Mouse (Mus musculus) ES-E14 (cell line): ENCODE measurements around the gene Ebf4. TPM values are rescaled to one million over a fixed set of nuclear protein-coding genes. Genes with fewer than 3 reads are reported as not detected.
A peak's percentile ranks its signal among the peaks of the same experiment; 100 is the strongest.

Experiments
- DNase-seq: peaks from one replicate; pipeline ENCODE4 v3.0.0-alpha.2; 2013; ENCODE audit warnings: low read depth, low spot score
- H3K27ac ChIP-seq: 2 replicates; pipeline ENCODE4 v1.5.1; 2012; ENCODE audit warnings: low read depth, mild to moderate bottlenecking, low read length, moderate library complexity, mixed read lengths; ENCODE audit not compliant: poor library complexity, insufficient read depth, severe bottlenecking
- H3K36me3 ChIP-seq: 2 replicates; pipeline ENCODE4 v1.6.1; 2012; ENCODE audit warnings: mild to moderate bottlenecking, low read length, moderate library complexity, mixed read lengths; ENCODE audit not compliant: control insufficient read depth, poor library complexity, insufficient read depth, severe bottlenecking
- H3K4me1 ChIP-seq, 2 experiments: fragments of 150-350 bp in 1 of 2; sonication (generic) in 1 of 2; 2 replicates each; pipeline ENCODE4 v1.6.1; 2012; ENCODE audit warnings: low read length in 2 of 2, mild to moderate bottlenecking in 1 of 2, mixed read lengths in 1 of 2; ENCODE audit not compliant: control insufficient read depth in 2 of 2, insufficient read depth in 2 of 2, poor library complexity in 1 of 2
- H3K4me3 ChIP-seq, 2 experiments: fragments of 150-350 bp in 1 of 2; sonication (generic) in 1 of 2; 2 replicates each; pipeline ENCODE4 v1.5.1; 2012; ENCODE audit warnings: low read length in 2 of 2, low read depth in 1 of 2, mild to moderate bottlenecking in 1 of 2, mixed read lengths in 1 of 2; ENCODE audit not compliant: insufficient read depth in 1 of 2, poor library complexity in 1 of 2, severe bottlenecking in 1 of 2
- H3K9ac ChIP-seq: 2 replicates; pipeline ENCODE4 v1.6.1; 2012; ENCODE audit warnings: low read depth, mild to moderate bottlenecking, low read length, mixed read lengths; ENCODE audit not compliant: poor library complexity, insufficient read depth, severe bottlenecking
- H3K9me3 ChIP-seq: fragments of 150-350 bp; sonication (generic); 2 replicates; pipeline ENCODE4 v1.6.1; 2012; ENCODE audit warnings: low read depth, mild to moderate bottlenecking, low read length; ENCODE audit not compliant: control insufficient read depth, insufficient read depth
- CHD2 ChIP-seq: IDR thresholded peaks from 2 replicates; pipeline ENCODE4 v1.6.1; 2014; ENCODE audit warnings: mild to moderate bottlenecking, low read depth, low read length, inconsistent platforms
- HCFC1 ChIP-seq: IDR thresholded peaks from 2 replicates; pipeline ENCODE4 v1.6.1; 2012; ENCODE audit warnings: low read length, inconsistent platforms, borderline replicate concordance; ENCODE audit not compliant: insufficient read depth
- MAFK ChIP-seq: IDR thresholded peaks from 2 replicates; pipeline ENCODE4 v1.6.1; 2014; ENCODE audit warnings: mild to moderate bottlenecking, low read depth, low read length, inconsistent platforms; ENCODE audit not compliant: insufficient read depth
- ZC3H11A ChIP-seq: IDR thresholded peaks from 2 replicates; pipeline ENCODE4 v1.6.1; 2012; ENCODE audit warnings: low read depth, mild to moderate bottlenecking, inconsistent platforms, low read length, borderline replicate concordance
- ZNF384 ChIP-seq: IDR thresholded peaks from 2 replicates; pipeline ENCODE4 v1.6.1; 2012; ENCODE audit warnings: low read depth, low read length, inconsistent platforms
- in situ Hi-C, 2 experiments: fragments of 600-800 bp; cut with MboI; formaldehyde crosslinking; loops; one replicate each; pipeline ENCODE4 v1.15.1; 2025; ENCODE audit warnings: low sequenced_read_pairs in 2 of 2, inconsistent platforms in 1 of 2; ENCODE audit not compliant: unreplicated experiment in 2 of 2
- total RNA-seq: library from RNA; depleted of rRNA; stranded (reverse); fragments of 300-350 nt; gene quantifications from 2 replicates; pipeline ENCODE4 v1.2.3, GENCODE M21; 2012

The Ebf4 gene
- total RNA-seq, 1 experiment = 0.62 TPM

DNA sequence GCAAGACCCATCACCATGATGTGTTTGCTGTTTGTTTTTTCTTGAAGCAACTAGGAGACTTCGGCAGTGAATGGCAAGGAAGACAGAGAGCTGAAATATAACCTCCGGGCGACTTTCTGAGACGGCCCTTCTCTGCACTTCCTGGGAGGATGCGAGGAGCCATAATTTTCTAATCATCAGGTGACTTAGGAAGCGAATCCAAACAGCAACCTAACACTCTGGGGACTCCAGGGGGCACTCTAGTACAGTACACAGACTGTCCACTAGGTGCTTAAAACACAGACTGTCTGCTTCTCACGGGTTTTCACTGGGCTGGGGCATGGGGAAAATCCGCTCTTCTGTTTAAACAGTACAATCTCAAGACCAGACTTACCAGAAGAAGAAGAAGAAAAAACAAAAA, 3.5 kb upstream of the Ebf4 start:
- Histone ChIP-seq H3K27ac (no peak overlapping the region), H3K4me1 (peaks cover 1 to 10% of the 10 kb centered on the region in 2 experiments; a peak in 2 of 4 replicates), H3K9ac (no peak overlapping the region), H3K9me3 (no peaks in the 10 kb centered on the region), H3K4me3 (no peak overlapping the region), H3K36me3 (no peaks in the 10 kb centered on the region)
- in situ Hi-C loops = no loop called here
- TF ChIP-seq ZC3H11A (peak; percentile 42; the same call in 1 of the 2 replicates), CHD2 (no peak), ZNF384 (peak; percentile 19; the same call in 1 of the 2 replicates), HCFC1 (0 out of 2 replicates have a peak, but pooled peaks have one; percentile 55), MAFK (no peak)
- DNase-seq = peak; percentile 76

DNA sequence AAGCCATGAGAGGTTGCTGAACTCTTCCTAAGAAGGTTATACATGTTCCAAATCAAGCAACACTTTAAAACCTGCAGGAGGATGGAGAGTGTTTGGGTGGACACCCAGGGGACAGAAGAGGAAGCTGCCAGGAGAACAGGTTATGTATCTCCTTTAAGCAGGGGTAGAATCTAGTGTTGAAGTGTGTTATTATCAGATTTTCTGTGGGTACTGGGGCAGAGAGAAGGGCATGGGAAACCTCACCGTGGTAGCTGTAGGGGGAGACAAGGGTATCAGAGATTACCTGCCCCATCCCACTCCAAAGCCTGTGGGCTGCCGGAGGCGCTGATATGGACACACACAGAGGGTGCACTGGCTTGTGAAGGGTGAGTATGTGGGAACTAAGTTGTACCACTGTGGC, 2.0 kb upstream of the Ebf4 start:
- TF ChIP-seq ZNF384 = no peak
- no peak for TF ChIP-seq CHD2
- no peak for TF ChIP-seq ZC3H11A
- no peak for TF ChIP-seq MAFK
- no peak for TF ChIP-seq HCFC1
- Histone ChIP-seq H3K9me3 (no peaks in the 10 kb centered on the region), H3K4me1 (peaks cover 1 to 10% of the 10 kb centered on the region in 2 experiments; a peak in 2 of 4 replicates), H3K4me3 (no peak overlapping the region), H3K36me3 (no peaks in the 10 kb centered on the region), H3K9ac (no peak overlapping the region), H3K27ac (no peak overlapping the region)
- in situ Hi-C loops = no loop called here
- no peak for DNase-seq

DNA sequence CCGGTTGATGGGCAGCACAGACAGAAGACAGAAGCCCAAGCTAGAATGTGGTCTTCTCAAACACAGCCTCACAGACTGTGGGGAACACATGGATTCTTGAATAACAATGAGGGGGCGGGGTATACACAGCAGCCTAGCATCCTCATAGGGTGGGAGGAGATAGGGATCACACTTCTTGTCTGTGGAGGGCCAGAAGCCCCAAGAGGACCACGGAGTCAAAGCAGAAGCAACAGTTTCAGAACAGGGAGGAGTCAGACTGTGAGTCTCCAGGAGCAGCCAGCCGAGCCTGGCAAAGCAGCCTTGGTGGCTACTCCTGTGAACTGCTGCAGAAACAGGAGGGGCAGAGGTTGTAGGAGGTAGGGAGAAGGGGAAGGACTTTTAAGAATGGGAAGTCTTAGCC, 1.5 kb upstream of the Ebf4 start:
- no peak overlapping the region for H3K9ac ChIP-seq
- no peaks in the 10 kb centered on the region for H3K9me3 ChIP-seq
- in situ Hi-C loops = no loop called here
- H3K27ac ChIP-seq = no peak overlapping the region
- DNase-seq = no peak
- peaks cover 1 to 10% of the 10 kb centered on the region in 2 experiments; a peak in 2 of 4 replicates for H3K4me1 ChIP-seq
- TF ChIP-seq ZNF384 = no peak
- TF ChIP-seq ZC3H11A = no peak
- no peak for TF ChIP-seq MAFK
- no peak for TF ChIP-seq HCFC1
- no peak for TF ChIP-seq CHD2
- no peaks in the 10 kb centered on the region for H3K36me3 ChIP-seq
- H3K4me3 ChIP-seq = no peak overlapping the region

DNA sequence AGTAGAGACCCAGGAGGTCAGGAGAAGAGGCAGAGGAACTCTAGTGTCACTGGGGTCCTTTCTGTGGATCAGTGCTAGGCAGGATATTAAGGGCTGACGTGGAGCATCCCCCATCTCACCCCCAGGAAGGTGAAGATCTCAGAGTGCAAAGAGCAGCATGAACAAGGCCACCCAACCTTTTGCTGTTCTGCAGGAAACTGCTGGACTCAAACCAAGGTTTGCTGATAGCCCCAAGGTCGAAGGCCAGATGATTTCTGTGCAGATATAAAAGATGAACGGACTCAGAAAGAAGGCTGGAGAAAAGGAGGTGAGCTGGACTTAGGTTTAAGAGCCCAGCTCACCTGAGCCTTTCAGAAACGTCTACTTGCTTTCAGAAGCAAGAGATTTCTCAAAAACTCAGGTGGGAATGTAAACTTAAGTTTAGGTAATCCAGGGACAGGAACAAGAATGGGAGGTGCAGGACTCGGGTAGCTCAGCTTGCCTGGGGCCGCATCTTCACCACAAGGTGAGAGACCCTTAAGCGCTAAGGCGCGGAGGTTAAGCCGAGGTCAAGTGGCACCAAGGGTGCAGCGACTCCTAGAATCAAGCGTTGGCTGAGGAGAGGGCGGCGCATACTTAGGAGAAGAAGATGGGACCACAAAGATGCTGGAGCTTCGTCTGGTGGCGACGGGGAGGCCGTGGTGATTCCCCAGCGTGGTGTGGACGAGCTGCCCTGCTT, 592 bp upstream of the Ebf4 start:
- H3K27ac ChIP-seq = no peak overlapping the region
- H3K36me3 ChIP-seq = no peaks in the 10 kb centered on the region
- DNase-seq = no peak
- peak overlapping the region; percentile 63 for H3K9ac ChIP-seq
- no peaks in the 10 kb centered on the region for H3K9me3 ChIP-seq
- peak overlapping the region; percentile 82 to 85 for H3K4me3 ChIP-seq
- in situ Hi-C loops = no loop called here
- TF ChIP-seq ZNF384 = no peak
- TF ChIP-seq MAFK = no peak
- TF ChIP-seq ZC3H11A = no peak
- TF ChIP-seq CHD2 = no peak
- no peak for TF ChIP-seq HCFC1
- H3K4me1 ChIP-seq = peaks cover under 1 to 7% of the 10 kb centered on the region in 2 experiments; a peak in 2 of 4 replicates
